Mouse (Mus musculus): ENCODE data around the gene Abca7. TPM values are rescaled to one million over a fixed set of nuclear protein-coding genes. Genes with fewer than 3 reads are reported as not detected.

Gene Abca7
- polyA plus RNA-seq, 1 experiment from 2014 or later = 3.0 TPM

DNA sequence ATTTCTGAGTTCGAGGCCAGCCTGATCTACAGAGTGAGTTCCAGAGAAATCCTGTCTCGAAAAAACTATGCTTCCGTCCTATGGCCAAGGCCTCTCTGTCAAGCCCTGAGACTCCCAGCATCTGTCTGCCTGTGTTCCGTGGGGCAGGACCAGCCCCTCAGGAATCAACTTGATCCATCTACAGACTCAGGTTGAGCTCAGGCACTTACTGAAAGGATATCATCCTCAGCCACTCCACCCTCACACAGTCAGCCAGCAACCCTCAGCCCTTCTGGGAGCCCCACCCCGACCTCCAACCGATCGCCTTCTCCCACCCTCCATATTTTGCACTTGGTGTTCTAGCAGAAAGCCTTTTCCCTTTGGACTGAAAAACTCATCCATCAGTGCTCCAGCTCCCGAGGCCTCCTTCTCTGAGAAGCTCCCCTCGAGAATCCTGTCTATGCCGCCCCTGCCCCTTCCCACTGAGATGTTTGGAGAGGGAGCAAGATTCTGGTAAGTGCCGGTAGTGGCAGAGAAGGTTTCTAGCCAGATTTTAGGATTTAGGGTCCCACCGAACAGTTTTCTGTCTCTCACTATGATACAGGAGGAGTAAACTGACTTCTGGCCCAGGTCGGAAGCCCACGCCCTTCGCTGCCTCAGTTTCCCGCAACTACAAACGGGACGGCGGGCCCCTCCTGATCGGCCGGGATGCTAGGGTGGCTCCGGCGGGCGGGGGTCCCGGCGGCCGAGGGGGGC is 8.4 kb upstream of the Abca7 start:
- Histone ChIP-seq H3K4me2 (replicated peaks) (peak overlapping the region; percentile 89), H3K36me3 (peaks cover 20% of the 10 kb centered on the region), H3K27ac (peak overlapping the region; percentile 96), H3K9ac (peak overlapping the region; percentile 84), H3K4me1 (replicated peaks) (peaks cover 47% of the 10 kb centered on the region), H3K4me3 (replicated peaks) (peak overlapping the region; percentile 69), H3K27me3 (replicated peaks) (no peaks in the 10 kb centered on the region), H3K9me3 (no peaks in the 10 kb centered on the region)
- ATAC-seq = no peak
- WGBS = 12% methylated on average over 27 of the region's 27 CpGs

DNA sequence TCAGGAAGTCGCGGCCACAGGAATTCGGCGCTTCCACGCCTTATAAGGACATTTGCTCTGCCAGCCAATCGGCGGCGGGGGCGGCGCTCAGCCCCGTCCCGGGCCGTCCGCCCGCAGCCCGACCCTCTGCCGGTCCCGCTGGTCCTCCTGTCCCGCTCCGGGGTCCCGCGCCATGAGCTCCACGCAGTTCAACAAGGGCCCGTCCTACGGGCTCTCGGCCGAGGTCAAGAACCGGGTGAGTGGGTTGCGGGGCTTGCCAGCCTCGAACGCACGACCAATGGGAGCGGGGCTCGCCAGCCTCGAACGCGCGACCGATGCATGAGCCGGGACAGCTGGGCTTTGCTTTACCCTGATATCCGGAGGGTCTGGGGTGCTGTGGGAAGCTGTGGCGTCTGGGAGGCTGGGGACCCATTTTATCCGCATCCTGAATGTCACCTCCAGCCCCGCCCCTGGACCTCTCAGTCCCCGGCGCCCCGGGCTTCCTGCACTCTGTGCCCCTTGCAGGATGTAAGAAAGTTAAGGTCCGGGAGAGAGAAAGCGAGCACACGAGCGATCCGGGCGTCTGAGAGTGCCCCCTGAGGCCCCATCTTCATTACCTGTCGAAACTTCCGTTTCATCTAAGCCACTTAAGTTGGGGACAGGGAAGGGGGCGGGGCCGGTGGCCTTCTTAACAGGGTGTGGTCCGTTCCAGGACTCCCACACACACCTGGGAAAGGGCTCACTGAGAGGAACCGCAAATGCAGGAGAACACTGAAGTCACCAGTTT is 7.6 kb upstream of the Abca7 start, which contains the start of gene Cnn2:
Gene Cnn2 (plus strand): TSS at position 79 of the 766 bp plus-strand sequence.
- Histone ChIP-seq H3K9ac (peak within 1 kb of the TSS; percentile 84), H3K4me3 (replicated peaks) (peak within 1 kb of the TSS; percentile 69), H3K4me2 (replicated peaks) (peak within 1 kb of the TSS; percentile 89), H3K27ac (peak within 1 kb of the TSS; percentile 96), H3K9me3 (no peaks in the 10 kb centered on the region), H3K4me1 (replicated peaks) (peaks cover 41% of the 10 kb centered on the region), H3K27me3 (replicated peaks) (no peaks in the 10 kb centered on the region), H3K36me3 (peaks cover 27% of the 10 kb centered on the region)
- WGBS = under 1% methylated on average over 59 of the region's 59 CpGs
- peak; percentile 10; the same call in 1 of the 2 replicates for ATAC-seq

DNA sequence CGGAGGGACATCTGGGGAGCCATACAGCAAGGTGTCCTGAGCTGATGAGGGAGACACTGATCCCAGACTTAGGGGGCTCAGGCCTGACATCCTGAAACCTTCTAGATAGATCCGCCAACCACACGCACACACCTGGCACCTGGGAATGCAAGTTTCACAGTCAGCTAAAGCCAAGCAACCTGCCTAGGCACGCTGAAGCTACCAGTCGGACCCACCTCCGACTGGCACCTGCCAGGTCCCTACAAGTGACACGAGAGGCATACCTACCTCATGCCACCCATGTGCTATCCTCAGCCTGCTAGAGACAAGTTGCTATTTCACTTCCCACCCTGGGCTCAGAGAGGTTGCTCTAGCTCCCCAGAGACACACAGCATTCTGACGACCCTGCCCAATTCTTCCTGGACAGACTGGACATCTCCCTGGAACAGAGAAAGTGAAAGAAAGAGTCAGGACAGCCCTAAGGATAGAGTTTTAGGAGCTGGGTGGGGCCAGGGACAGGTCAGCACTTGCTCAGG is 7.0 kb upstream of the Abca7 start:
- H3K36me3 ChIP-seq = peaks cover 31% of the 10 kb centered on the region
- H3K4me3 ChIP-seq (replicated peaks) = peak overlapping the region; percentile 69
- H3K4me1 ChIP-seq (replicated peaks) = peaks cover 44% of the 10 kb centered on the region
- H3K9ac ChIP-seq = peak overlapping the region; percentile 84
- peak overlapping the region; percentile 96 for H3K27ac ChIP-seq
- no peak for ATAC-seq
- WGBS = 30% methylated on average over 8 of the region's 8 CpGs
- no peaks in the 10 kb centered on the region for H3K27me3 ChIP-seq (replicated peaks)
- no peaks in the 10 kb centered on the region for H3K9me3 ChIP-seq
- H3K4me2 ChIP-seq (replicated peaks) = peak overlapping the region; percentile 89

DNA sequence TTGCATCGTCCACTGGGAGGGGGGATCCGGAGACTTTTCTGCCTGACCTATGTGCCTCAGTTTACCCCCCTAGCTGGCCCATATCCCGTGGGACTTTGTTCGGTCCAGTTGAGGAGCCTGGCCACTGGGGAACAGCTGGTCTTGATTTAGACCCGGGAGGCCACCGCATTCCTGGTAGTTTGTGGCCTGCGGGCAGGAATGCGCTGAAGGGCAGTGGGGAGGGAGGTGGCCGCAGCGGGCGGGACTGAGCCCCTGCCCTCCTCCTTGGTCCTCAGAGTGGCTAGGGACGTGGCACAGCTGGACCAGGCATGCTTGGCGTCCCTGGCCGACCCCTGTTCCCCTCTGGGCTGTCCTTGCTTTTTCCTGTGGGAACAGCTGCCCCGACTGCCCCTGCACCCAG is 6.4 kb upstream of the Abca7 start:
- ATAC-seq = no peak
- WGBS = 27% methylated on average over 15 of the region's 15 CpGs

DNA sequence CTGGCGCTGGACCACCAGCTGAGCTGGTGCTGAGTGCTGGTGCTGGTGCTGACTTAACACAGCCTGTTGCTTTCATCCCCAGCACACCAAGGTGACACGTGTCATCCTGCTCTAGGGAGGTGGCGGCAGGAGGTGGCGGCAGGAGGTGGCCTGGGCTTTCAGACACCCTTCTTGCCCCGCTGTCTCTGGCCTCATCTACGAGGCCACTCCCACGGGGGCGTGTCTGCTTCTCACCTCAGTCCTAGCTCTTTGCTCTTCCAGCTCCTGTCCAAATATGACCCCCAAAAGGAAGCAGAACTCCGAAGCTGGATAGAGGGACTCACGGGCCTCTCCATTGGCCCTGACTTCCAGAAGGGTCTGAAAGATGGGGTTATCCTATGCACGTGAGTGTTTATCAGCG is 5.2 kb upstream of the Abca7 start:
- Histone ChIP-seq H3K9ac (no peak overlapping the region), H3K27me3 (replicated peaks) (no peaks in the 10 kb centered on the region), H3K4me2 (replicated peaks) (peak overlapping the region; percentile 37), H3K4me1 (replicated peaks) (peaks cover 46% of the 10 kb centered on the region), H3K9me3 (no peaks in the 10 kb centered on the region), H3K27ac (no peak overlapping the region), H3K4me3 (replicated peaks) (0 out of 2 replicates have a peak overlapping the region, but pooled peaks have one; percentile 10), H3K36me3 (peaks cover 39% of the 10 kb centered on the region)
- WGBS = 72% methylated on average over 12 of the region's 12 CpGs
- ATAC-seq = no peak

More for the DNA sequence above, 6.4 kb upstream of the Abca7 start:
- Histone ChIP-seq H3K9ac (peak overlapping the region; percentile 84), H3K4me3 (replicated peaks) (peak overlapping the region; percentile 69), H3K36me3 (peaks cover 36% of the 10 kb centered on the region), H3K4me1 (replicated peaks) (peaks cover 49% of the 10 kb centered on the region), H3K27ac (0 out of 2 replicates have a peak overlapping the region, but pooled peaks have one; percentile 9), H3K9me3 (no peaks in the 10 kb centered on the region), H3K4me2 (replicated peaks) (peak overlapping the region; percentile 89), H3K27me3 (replicated peaks) (no peaks in the 10 kb centered on the region)

DNA sequence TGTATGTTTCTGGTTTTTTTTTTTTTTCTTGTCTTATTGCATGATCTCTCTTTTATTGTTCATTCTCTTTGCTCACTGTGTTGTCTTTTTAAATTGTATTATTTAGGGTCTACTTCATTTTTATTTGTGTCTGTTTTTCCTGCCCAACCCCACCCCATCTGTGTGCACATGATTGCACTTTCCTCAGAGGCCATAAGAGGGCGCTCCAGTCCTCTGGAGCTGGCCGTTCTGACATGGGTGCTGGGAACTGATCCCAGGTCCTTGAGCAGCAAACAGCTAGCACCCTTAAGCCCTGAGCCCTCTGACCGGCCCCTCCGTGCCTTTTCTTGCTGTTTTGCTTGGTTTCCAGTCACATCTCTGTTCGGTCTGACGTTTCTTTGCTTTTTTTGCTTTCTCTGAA is 4.7 kb upstream of the Abca7 start:
- ATAC-seq = no peak
- no peaks in the 10 kb centered on the region for H3K27me3 ChIP-seq (replicated peaks)
- no peak overlapping the region for H3K9ac ChIP-seq
- no peak overlapping the region for H3K27ac ChIP-seq
- H3K9me3 ChIP-seq = no peaks in the 10 kb centered on the region
- 93% methylated on average over 6 of the region's 6 CpGs for WGBS
- H3K4me1 ChIP-seq (replicated peaks) = peaks cover 41% of the 10 kb centered on the region
- no peak overlapping the region for H3K4me2 ChIP-seq (replicated peaks)
- H3K4me3 ChIP-seq (replicated peaks) = no peak overlapping the region
- peaks cover 39% of the 10 kb centered on the region for H3K36me3 ChIP-seq

DNA sequence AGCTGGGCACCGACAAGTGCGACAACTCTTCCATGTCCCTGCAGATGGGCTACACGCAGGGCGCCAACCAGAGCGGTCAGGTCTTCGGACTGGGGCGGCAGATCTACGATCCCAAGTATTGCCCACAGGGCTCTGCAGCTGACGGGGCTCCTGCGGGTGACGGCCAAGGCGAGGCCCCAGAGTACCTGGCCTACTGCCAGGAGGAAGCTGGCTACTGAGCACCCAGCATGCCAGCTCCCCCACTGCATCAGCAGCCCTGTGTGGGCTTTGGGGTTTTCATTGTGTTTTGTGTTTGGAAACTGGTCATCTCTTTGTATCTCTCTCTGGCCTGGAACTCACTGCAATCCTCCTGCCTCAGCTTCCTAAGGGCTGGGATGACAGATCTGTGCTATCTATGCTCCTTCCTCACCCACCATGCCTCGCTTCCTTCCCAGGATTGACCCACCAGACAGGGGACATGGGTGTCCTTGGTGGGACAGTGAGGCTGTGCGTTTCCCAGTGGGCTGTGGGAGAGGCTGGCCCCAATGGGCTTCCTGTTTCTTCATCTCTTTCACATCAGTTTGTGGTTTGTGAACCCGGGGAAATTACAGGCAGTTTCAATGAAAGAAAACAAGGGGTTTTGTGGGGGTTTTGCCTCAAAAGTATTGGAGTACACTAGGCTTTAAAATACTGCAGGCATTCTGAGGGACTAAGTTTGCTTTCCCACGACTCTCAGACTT is 1.7 kb upstream of the Abca7 start:
- Histone ChIP-seq H3K36me3 (peaks cover 39% of the 10 kb centered on the region), H3K9me3 (no peaks in the 10 kb centered on the region), H3K9ac (no peak overlapping the region), H3K4me1 (replicated peaks) (peaks cover 31% of the 10 kb centered on the region), H3K4me3 (replicated peaks) (no peak overlapping the region), H3K27ac (0 out of 2 replicates have a peak overlapping the region, but pooled peaks have one; percentile 48), H3K27me3 (replicated peaks) (0 out of 2 replicates have a peak, but pooled peaks cover 2% of the 10 kb centered on the region), H3K4me2 (replicated peaks) (no peak overlapping the region)
- 82% methylated on average over 16 of the region's 16 CpGs for WGBS
- no peak for ATAC-seq

DNA sequence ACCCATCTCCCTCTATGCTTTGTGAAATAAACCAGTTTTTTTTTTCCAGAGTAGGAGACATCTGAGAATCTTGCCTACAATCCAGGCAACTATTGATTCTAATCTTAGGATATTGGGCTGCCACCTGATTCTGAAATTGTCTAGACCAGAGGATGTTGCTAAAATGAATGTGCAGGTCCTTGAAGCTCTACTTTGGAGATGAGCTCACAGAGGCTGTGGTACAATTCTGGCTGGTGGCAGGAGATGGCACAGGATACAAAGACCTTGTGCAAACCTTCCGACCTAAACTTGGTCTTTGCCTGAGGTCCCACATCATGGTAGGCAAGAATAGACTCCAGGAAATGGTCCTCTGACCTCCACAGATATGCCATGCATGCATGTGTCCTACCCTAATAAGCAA is 658 bp upstream of the Abca7 start:
- Histone ChIP-seq H3K27me3 (replicated peaks) (0 out of 2 replicates have a peak, but pooled peaks cover 2% of the 10 kb centered on the region), H3K27ac (no peak overlapping the region), H3K36me3 (peaks cover 39% of the 10 kb centered on the region), H3K4me1 (replicated peaks) (peaks cover 26% of the 10 kb centered on the region), H3K4me2 (replicated peaks) (no peak overlapping the region), H3K4me3 (replicated peaks) (no peak overlapping the region; the same call in 1 of the 2 replicates), H3K9me3 (no peaks in the 10 kb centered on the region), H3K9ac (no peak overlapping the region)
- ATAC-seq = no peak
- 77% methylated on average over 1 of the region's 1 CpGs for WGBS

DNA sequence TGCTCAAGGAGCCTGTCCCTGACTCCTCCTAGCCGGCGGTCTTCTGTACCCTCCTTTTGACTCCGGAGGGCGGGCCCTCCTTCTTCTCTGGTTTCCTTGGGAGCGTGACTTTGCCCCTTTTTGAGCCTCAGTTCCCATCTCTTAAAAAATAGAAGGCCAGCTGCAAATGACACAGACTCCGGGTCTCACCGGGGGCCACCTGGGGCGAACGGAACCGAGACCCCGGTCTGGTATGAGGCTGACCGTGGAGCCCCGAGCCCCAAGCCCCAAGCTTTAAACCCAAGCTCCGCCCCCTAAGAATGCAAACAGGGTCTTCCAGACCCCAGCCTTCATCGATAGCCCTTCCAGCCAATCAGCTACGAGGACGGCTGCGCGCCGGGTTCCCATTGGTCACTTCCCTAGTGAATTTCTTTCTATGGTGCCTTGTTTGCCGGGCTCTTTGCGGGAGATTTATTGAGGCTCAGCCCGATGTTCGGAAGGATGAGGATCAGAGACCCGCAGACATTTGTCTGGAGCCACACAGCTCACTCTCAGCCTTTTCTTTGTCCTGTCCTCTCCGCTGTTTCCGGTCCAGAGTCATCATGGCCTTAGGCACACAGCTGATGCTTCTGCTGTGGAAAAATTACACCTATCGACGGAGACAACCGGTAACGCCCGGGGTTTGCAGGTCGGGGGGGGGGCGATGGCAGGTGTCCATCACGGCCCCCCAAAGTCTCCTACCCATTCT is 903 bp downstream of the Abca7 start:
- H3K4me2 ChIP-seq (replicated peaks) = peak overlapping the region; percentile 91
- peak overlapping the region; percentile 56 for H3K27ac ChIP-seq
- H3K27me3 ChIP-seq (replicated peaks) = 0 out of 2 replicates have a peak, but pooled peaks cover 2% of the 10 kb centered on the region
- no peaks in the 10 kb centered on the region for H3K9me3 ChIP-seq
- H3K36me3 ChIP-seq = peaks cover 25% of the 10 kb centered on the region
- peak; percentile 60 for ATAC-seq
- peak overlapping the region; percentile 57 for H3K9ac ChIP-seq
- WGBS = under 1% methylated on average over 35 of the region's 35 CpGs
- peak overlapping the region; percentile 55 for H3K4me3 ChIP-seq (replicated peaks)
- H3K4me1 ChIP-seq (replicated peaks) = peaks cover 22% of the 10 kb centered on the region

DNA sequence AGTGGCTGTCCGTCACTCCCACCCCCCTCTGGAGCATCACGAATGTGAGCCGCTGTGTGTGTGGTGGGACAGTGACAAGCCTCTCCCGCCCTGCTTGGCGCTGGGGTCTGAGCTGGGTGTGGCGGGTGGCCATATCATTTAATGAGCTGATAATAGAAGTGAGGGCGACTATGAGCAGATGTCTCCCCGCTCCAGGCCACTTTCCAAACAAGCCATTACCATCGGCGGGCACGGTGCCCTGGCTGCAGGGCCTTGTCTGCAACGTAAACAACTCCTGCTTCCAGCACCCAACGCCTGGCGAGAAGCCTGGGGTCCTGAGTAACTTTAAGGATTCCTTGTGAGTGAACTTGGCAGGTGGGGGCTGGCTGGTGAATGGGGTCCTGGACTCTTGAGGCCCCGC is 1.5 kb downstream of the Abca7 start:
- Histone ChIP-seq H3K9me3 (no peaks in the 10 kb centered on the region), H3K4me2 (replicated peaks) (peak overlapping the region; percentile 91), H3K4me1 (replicated peaks) (peaks cover 22% of the 10 kb centered on the region), H3K36me3 (peaks cover 20% of the 10 kb centered on the region), H3K9ac (peak overlapping the region; percentile 36), H3K4me3 (replicated peaks) (peak overlapping the region; percentile 55), H3K27ac (peak overlapping the region; percentile 19; the same call in 1 of the 2 replicates), H3K27me3 (replicated peaks) (0 out of 2 replicates have a peak, but pooled peaks cover 2% of the 10 kb centered on the region)
- peak; percentile 26; the same call in 1 of the 2 replicates for ATAC-seq
- 13% methylated on average over 15 of the region's 15 CpGs for WGBS

DNA sequence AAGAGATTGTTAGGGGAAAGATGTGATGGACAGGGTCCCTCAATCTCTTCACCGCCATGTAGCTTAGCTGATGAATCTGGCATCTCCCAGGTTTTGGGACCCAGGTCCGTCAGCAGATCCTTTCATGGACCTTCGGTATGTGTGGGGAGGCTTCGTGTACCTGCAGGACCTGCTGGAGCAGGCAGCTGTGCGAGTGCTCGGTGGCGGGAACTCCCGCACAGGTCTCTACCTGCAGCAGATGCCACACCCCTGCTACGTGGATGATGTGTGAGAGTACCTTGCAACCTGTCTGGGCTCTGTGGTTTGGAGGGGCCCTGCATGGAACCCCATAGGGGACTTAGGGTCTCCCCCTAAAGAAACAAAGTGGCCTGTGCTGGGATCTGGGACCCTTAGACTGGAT is 5.7 kb downstream of the Abca7 start:
- Histone ChIP-seq H3K4me1 (replicated peaks) (peaks cover 26% of the 10 kb centered on the region), H3K27ac (no peak overlapping the region), H3K9ac (no peak overlapping the region), H3K4me2 (replicated peaks) (no peak overlapping the region), H3K27me3 (replicated peaks) (peaks cover 2% of the 10 kb centered on the region; the same call in 1 of the 2 replicates), H3K9me3 (no peaks in the 10 kb centered on the region), H3K36me3 (no peaks in the 10 kb centered on the region), H3K4me3 (replicated peaks) (no peak overlapping the region)
- ATAC-seq = no peak
- 75% methylated on average over 9 of the region's 9 CpGs for WGBS

All from intestine, embryonic 15.5 days (tissue).